In genomic region chr1:119083468-119083921, GRCm38 (mm10) we compare ENCODE assay signal across 8 mouse cellular contexts. TPM values are rescaled to one million over a fixed set of nuclear protein-coding genes. Genes with fewer than 3 reads are reported as not detected.
DNase-seq lines count a peak whose midpoint lies in the region; ATAC-seq lines count a peak whose summit lies in the region.

No protein-coding gene starts in this region.

- peak overlapping the region; percentile 50 for H3K4me2 ChIP-seq in heart, embryonic 13.5 days
- H3K4me2 ChIP-seq in liver, embryonic 12.5 days = peak overlapping the region; percentile 28; the same call in 1 of the 2 replicates
- H3K4me2 ChIP-seq in neural tube, embryonic 15.5 days = peak overlapping the region; percentile 40

- H3K9me3 ChIP-seq in megakaryocyte, embryonic 14.5 days = no peaks in the 10 kb centered on the region
- H3K9me3 ChIP-seq in heart, embryonic 13.5 days = no peaks in the 10 kb centered on the region
- no peaks in the 10 kb centered on the region for H3K9me3 ChIP-seq in liver, embryonic 12.5 days (replicated peaks)
- H3K9me3 ChIP-seq in neural tube, embryonic 15.5 days (replicated peaks) = no peaks in the 10 kb centered on the region

- peaks cover 6% of the 10 kb centered on the region for H3K4me1 ChIP-seq in megakaryocyte, embryonic 14.5 days
- H3K4me1 ChIP-seq in heart, embryonic 13.5 days = peaks cover 3% of the 10 kb centered on the region; the same call in 1 of the 2 replicates
- H3K4me1 ChIP-seq in liver, embryonic 12.5 days = peaks cover 8% of the 10 kb centered on the region
- peaks cover 6% of the 10 kb centered on the region; the same call in 1 of the 2 replicates for H3K4me1 ChIP-seq in neural tube, embryonic 15.5 days

- peak; percentile 90 for DNase-seq in embryo, embryonic 10 days (ENCODE audit: low spot score)
- peak; percentile 65 for DNase-seq in kidney, postnatal 14 days

- H3K36me3 ChIP-seq in megakaryocyte, embryonic 14.5 days (replicated peaks; ENCODE audit: low read length) = no peaks in the 10 kb centered on the region
- H3K36me3 ChIP-seq in heart, embryonic 13.5 days = no peaks in the 10 kb centered on the region
- H3K36me3 ChIP-seq in liver, embryonic 12.5 days = no peaks in the 10 kb centered on the region
- no peaks in the 10 kb centered on the region for H3K36me3 ChIP-seq in neural tube, embryonic 15.5 days

- H3K27ac ChIP-seq in heart, embryonic 13.5 days (replicated peaks) = no peak overlapping the region
- H3K27ac ChIP-seq in liver, embryonic 12.5 days = no peak overlapping the region
- no peak overlapping the region for H3K27ac ChIP-seq in neural tube, embryonic 15.5 days (replicated peaks)

- H3K27me3 ChIP-seq in megakaryocyte, embryonic 14.5 days (replicated peaks) = peaks cover 2% of the 10 kb centered on the region
- peaks cover 12% of the 10 kb centered on the region for H3K27me3 ChIP-seq in heart, embryonic 13.5 days (replicated peaks)
- peaks cover 9% of the 10 kb centered on the region for H3K27me3 ChIP-seq in liver, embryonic 12.5 days (replicated peaks)
- peaks cover 3% of the 10 kb centered on the region; the same call in 1 of the 2 replicates for H3K27me3 ChIP-seq in neural tube, embryonic 15.5 days (replicated peaks)

- WGBS in heart, embryonic 13.5 days = 17% methylated on average over 10 of the region's 10 CpGs
- 13% methylated on average over 10 of the region's 10 CpGs for whole genome bisulfite sequencing in liver, embryonic 12.5 days (ENCODE audit: insufficient replicate concordance)
- 26% methylated on average over 10 of the region's 10 CpGs for WGBS in neural tube, embryonic 15.5 days

- no peak overlapping the region for H3K9ac ChIP-seq in heart, embryonic 13.5 days
- no peak overlapping the region for H3K9ac ChIP-seq in liver, embryonic 12.5 days
- no peak overlapping the region for H3K9ac ChIP-seq in neural tube, embryonic 15.5 days (replicated peaks)

- peak overlapping the region; percentile 26 for H3K4me3 ChIP-seq in megakaryocyte, embryonic 14.5 days (replicated peaks)
- H3K4me3 ChIP-seq in heart, embryonic 13.5 days = no peak overlapping the region
- H3K4me3 ChIP-seq in liver, embryonic 12.5 days = no peak overlapping the region
- no peak overlapping the region for H3K4me3 ChIP-seq in neural tube, embryonic 15.5 days (replicated peaks)

- no peak for ATAC-seq in megakaryocyte, adult 5-6 weeks (ENCODE audit: poor library complexity, severe bottlenecking)
- no peak for ATAC-seq in heart, embryonic 13.5 days (ENCODE audit: extremely low read depth, insufficient number of reproducible peaks, low FRiP score, low TSS enrichment)
- no peak; the same call in 1 of the 2 replicates for ATAC-seq in liver, embryonic 12.5 days
- peak; percentile 77 for ATAC-seq in neural tube, embryonic 15.5 days (ENCODE audit: low FRiP score)
- no peak; the same call in 1 of the 2 replicates for ATAC-seq in megakaryocyte-erythroid progenitor cell, adult 5-6 weeks (replicated peaks; ENCODE audit: low FRiP score, low TSS enrichment, poor library complexity, severe bottlenecking)

RNA-seq across cellular contexts. Expression of gene Gli2, which starts 30.1 kb away (rescaled TPM):
- not detected in 2 replicates for polyA plus RNA-seq in megakaryocyte, embryonic 14.5 days (2012; ENCODE audit: insufficient read depth, low replicate concordance)
- not detected in 2 replicates for total RNA-seq in megakaryocyte, adult 5-6 weeks (2015)
- total RNA-seq in megakaryocyte, adult 5-6 weeks (2017) = not detected in 2 replicates
- polyA plus RNA-seq in heart, embryonic 13.5 days (2015; fragmentation: Nextera tagmentation; extraction: Ambion mirVana) = 3.1 and 3.3 TPM in 2 replicates
- 0.87 and 1.1 TPM in 2 replicates for polyA plus RNA-seq in liver, embryonic 12.5 days (2016; fragmentation: Nextera tagmentation; extraction: Ambion mirVana)
- 1.6 and 3.1 TPM in 2 replicates for polyA plus RNA-seq in neural tube, embryonic 15.5 days (2015; fragmentation: Nextera tagmentation; extraction: Ambion mirVana)
- not detected in 2 replicates for total RNA-seq in megakaryocyte-erythroid progenitor cell, adult 5-6 weeks (2014; fragmentation: Nextera tagmentation)
- total RNA-seq in megakaryocyte-erythroid progenitor cell, adult 5-6 weeks (2017) = not detected in 2 replicates
